Mouse (Mus musculus) E14TG2a.4 (cell line): ENCODE results near the gene Slc9a9.

Experiments used
- CTCF ChIP-seq: conservative IDR thresholded peaks from 2 replicates; pipeline ENCODE4 v1.5.1; 2014; ENCODE audit warnings: low read length
- NANOG ChIP-seq: IDR thresholded peaks from 2 replicates; pipeline ENCODE4 v1.6.1; 2014; ENCODE audit warnings: borderline replicate concordance, low read length, mixed read lengths

DNA sequence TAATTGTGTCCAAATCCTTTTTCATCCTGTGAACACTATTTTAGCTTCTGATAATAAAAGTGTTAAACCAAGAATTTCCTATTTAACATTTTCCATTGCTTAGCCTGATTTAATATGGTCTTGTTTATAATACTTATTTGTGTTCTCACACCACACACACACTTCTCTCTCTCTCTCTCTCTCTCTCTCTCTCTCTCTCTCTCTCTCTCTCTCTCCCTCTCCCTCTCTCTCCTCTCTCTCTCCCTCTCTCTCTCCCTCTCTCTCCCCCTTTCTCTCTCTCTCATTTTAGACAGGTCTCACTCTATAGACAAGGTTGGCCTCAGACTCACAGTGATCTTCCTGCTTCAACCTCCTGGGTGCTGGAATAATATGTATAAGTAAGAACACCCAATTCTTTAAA is 995 bp downstream of the Slc9a9 start:
- no peak for TF ChIP-seq CTCF
- TF ChIP-seq NANOG = no peak
